Mouse (Mus musculus) adrenal gland (tissue): ENCODE results near the gene Lama2.
"Not testable (repeated sequence)": the region's sequence is repeated elsewhere in the genome, so short reads cannot be mapped to it uniquely, and the experiment has no call there.

ENCODE experiments used
- intact Hi-C: fragments of 180-260 bp; cut with DNase I; formaldehyde crosslinking; loops from one replicate; pipeline ENCODE4 v1.15.1; 2025

The Lama2 gene

GRCm38 (mm10) chr10:26936056-26936455 lies 683.5 kb downstream of the Lama2 start:
- intact Hi-C loops = not testable (repeated sequence)
